Mouse (Mus musculus): ENCODE data around the gene Abcc1. TPM values are rescaled to one million over a fixed set of nuclear protein-coding genes. Genes with fewer than 3 reads are reported as not detected.

Gene Abcc1
- polyA plus RNA-seq, 1 experiment = 16.3 TPM

DNA sequence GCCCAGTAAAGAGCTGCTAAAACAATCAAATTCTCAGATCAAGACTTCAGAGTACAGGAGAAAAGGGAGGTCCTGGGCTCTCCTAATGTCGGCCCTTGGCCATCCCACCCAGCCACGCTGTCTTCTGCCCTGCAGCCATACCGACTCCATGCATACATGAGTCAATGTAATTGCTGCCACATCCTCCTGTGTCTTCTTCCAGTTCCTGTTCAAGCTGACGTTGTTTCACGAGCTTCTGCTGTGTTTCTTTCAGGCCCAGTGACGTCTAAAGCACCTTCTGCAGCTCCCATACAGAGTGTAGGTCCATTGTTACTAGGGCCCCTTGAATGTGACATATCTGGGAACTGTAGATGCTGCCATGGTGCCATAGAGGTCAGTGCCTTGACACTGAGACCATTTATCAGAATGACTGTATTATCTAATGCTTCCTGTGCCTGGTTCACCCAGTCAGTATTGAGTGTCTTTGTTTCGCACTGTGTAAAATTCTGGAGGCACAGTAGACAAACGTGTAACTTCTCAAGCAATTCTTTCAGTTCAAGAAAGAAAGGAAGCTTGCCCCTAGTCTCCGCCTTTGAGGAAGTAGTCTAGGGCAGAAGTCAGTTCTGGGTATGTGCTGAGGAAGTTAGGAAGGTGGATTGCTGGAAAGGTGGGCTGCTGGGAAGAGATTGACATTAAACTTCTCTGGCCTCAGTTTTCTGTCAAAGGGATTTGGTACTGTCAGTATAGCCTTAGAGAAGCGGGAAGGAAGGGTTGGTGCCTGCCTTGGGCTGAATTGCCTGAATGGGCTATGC lies 116.3 kb downstream of the Abcc1 start:
- no peak overlapping the region for H3K4me3 ChIP-seq (replicated peaks; ENCODE audit: insufficient read depth, low read depth, low read length)
- no peak for DNase-seq
- no peaks in the 10 kb centered on the region for H3K27me3 ChIP-seq (ENCODE audit: control insufficient read depth, insufficient read depth, low read length)
- TF ChIP-seq CTCF (IDR thresholded peaks at IDR 0.05; ENCODE audit: borderline replicate concordance, insufficient read depth, low read depth, low read length) = no peak
- TF ChIP-seq POLR2A (IDR thresholded peaks at IDR 0.05; ENCODE audit: borderline replicate concordance, insufficient read depth, low read length) = no peak
- no peak overlapping the region for H3K27ac ChIP-seq (ENCODE audit: insufficient read depth, low read length)
- WGBS = 85% methylated on average over 10 of the region's 10 CpGs
- H3K4me1 ChIP-seq (ENCODE audit: control insufficient read depth, insufficient read depth, low read length) = no peaks in the 10 kb centered on the region

DNA sequence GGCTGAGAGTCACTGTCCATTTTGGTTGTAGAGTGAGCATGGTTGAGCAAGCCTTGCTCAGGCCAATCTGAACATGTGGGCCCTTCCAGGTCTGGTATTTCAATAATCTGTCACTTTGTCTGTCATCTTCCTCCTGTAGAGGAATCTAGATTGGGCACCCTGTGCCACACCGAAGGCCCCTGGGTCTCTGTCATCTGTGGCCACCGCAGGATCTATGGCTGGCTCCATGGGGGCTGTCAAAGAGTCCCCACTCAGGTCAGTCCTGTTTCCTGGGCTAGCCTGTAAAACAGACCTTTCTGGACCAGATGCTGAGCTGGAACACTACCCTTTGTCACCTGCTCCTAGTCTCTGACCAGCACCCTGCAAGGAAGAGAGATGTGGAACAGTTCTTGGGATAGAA lies 118.3 kb downstream of the Abcc1 start:
- WGBS = 95% methylated on average over 2 of the region's 2 CpGs
- H3K27ac ChIP-seq (ENCODE audit: insufficient read depth, low read length) = no peak overlapping the region
- H3K27me3 ChIP-seq (ENCODE audit: control insufficient read depth, insufficient read depth, low read length) = no peaks in the 10 kb centered on the region
- DNase-seq = no peak
- H3K4me1 ChIP-seq (ENCODE audit: control insufficient read depth, insufficient read depth, low read length) = no peaks in the 10 kb centered on the region
- H3K4me3 ChIP-seq (replicated peaks; ENCODE audit: insufficient read depth, low read depth, low read length) = no peak overlapping the region
- TF ChIP-seq POLR2A (IDR thresholded peaks at IDR 0.05; ENCODE audit: borderline replicate concordance, insufficient read depth, low read length) (no peak), CTCF (IDR thresholded peaks at IDR 0.05; ENCODE audit: borderline replicate concordance, insufficient read depth, low read depth, low read length) (no peak)

DNA sequence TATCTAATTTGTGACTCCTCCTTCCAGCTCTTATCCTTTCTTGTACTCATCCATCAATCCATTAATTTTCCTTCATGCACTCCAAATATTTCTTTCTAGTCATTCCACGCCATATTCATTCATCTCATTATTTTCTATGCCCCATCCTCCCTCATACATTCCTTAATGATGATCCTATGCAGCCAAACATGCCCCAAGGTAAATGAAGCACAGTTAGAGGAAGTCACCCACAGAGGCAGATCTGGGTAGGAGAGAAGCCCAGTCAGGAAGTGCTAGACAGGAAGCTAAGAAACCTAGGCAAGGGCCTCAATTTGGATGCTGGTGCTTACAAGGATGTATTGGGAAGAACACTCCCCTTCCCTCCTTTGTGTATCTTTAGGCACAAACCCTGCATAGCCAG lies 121.9 kb downstream of the Abcc1 start:
- H3K4me1 ChIP-seq (ENCODE audit: control insufficient read depth, insufficient read depth, low read length) = no peaks in the 10 kb centered on the region
- DNase-seq = no peak
- WGBS = 58% methylated on average over 1 of the region's 1 CpGs
- no peak for TF ChIP-seq CTCF (IDR thresholded peaks at IDR 0.05; ENCODE audit: borderline replicate concordance, insufficient read depth, low read depth, low read length)
- no peak for TF ChIP-seq POLR2A (IDR thresholded peaks at IDR 0.05; ENCODE audit: borderline replicate concordance, insufficient read depth, low read length)
- H3K27ac ChIP-seq (ENCODE audit: insufficient read depth, low read length) = no peak overlapping the region
- no peak overlapping the region for H3K4me3 ChIP-seq (replicated peaks; ENCODE audit: insufficient read depth, low read depth, low read length)
- no peaks in the 10 kb centered on the region for H3K27me3 ChIP-seq (ENCODE audit: control insufficient read depth, insufficient read depth, low read length)

DNA sequence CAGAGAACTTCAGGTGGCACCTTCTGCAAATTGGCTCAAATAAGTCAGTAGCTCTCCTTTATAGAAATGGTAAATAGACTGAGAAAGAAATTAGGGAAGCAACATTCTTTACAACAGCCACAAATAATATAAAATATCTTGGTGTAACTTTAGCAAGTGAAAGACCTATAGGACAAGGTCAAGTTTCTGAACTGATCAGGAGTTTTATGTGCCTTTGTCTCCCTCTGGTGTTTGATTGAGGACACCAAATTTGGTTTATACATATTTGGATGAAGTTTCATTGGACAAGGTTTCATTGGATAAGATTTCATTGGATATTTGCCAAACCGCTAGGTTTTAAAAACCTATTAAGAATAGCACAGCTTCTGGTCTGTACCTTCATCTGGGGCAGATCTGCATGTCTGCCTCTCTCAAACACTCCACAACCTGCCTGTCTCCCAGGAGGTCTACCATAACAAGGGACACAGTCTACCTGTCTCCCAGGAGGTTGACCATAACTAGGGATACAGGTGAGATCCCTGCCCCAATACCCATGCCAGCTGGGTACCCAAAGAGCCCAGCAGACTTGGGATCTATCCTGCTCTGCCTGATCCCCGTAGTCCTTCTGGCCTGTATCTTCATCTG lies 132.2 kb downstream of the Abcc1 start:
- H3K27ac ChIP-seq (ENCODE audit: insufficient read depth, low read length) = no peak overlapping the region
- DNase-seq = no peak
- no peaks in the 10 kb centered on the region for H3K4me1 ChIP-seq (ENCODE audit: control insufficient read depth, insufficient read depth, low read length)
- H3K27me3 ChIP-seq (ENCODE audit: control insufficient read depth, insufficient read depth, low read length) = no peaks in the 10 kb centered on the region
- 58% methylated on average over 2 of the region's 2 CpGs for WGBS
- TF ChIP-seq CTCF (IDR thresholded peaks at IDR 0.05; ENCODE audit: borderline replicate concordance, insufficient read depth, low read depth, low read length) = no peak
- TF ChIP-seq POLR2A (IDR thresholded peaks at IDR 0.05; ENCODE audit: borderline replicate concordance, insufficient read depth, low read length) = no peak
- H3K4me3 ChIP-seq (replicated peaks; ENCODE audit: insufficient read depth, low read depth, low read length) = no peak overlapping the region

DNA sequence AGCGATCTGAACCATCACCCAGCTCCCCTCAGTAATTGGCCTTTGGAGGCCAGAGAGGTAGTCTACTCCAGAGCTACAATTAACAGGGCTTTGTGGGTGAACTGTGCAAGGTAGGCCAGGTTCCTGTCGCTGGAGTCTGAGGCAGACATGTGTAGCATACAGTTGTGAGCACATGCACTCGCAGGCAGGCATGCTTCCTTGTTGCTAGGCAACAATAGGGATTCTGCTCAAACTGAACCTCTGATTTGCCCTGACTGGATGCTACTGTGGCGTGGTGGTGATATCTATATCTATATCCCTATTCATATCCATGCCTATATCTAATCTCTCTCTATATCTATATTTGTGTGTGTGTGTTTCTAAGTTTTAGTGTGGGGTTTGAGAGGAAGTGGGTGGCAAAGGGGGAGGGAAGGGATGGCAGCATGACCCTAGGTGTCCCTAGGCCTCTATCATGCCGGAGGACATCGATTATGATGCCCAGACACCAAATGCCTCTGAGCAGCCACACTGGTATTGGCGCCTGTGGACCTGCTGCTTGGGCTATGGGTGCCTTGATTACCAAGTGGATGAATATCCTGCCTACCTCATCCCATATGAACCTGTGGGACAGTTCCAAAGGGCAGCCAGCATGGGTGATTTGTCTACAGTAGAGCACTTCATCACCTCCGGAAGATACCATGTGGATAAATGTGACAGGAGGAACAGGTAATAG lies 140.4 kb downstream of the Abcc1 start:
- no peak overlapping the region for H3K4me3 ChIP-seq (replicated peaks; ENCODE audit: insufficient read depth, low read depth, low read length)

DNA sequence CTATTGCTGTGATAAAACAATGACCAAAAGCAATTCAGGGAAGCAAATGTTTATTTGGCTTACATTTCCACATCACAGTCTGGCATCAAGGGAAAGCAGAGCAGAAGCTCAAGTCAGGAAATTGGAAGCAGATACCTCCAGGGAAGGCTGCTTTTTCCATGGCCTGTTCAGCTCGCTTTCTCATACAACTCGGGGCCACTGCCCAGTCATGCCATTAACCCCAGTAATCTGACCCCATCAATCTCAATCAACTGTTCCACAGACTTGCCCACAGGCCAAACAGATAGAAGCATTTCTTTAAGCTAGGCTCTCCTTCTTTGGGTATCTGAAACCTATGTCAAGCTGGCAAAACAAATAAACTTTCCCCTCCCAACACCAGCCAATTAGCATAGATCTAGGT lies 145.1 kb downstream of the Abcc1 start:
- no peak for TF ChIP-seq POLR2A (IDR thresholded peaks at IDR 0.05; ENCODE audit: borderline replicate concordance, insufficient read depth, low read length)
- TF ChIP-seq CTCF (IDR thresholded peaks at IDR 0.05; ENCODE audit: borderline replicate concordance, insufficient read depth, low read depth, low read length) = no peak
- H3K27me3 ChIP-seq (ENCODE audit: control insufficient read depth, insufficient read depth, low read length) = no peaks in the 10 kb centered on the region
- H3K27ac ChIP-seq (ENCODE audit: insufficient read depth, low read length) = no peak overlapping the region
- no peak for DNase-seq
- WGBS = 61% methylated on average over 2 of the region's 2 CpGs
- H3K4me3 ChIP-seq (replicated peaks; ENCODE audit: insufficient read depth, low read depth, low read length) = no peak overlapping the region
- no peaks in the 10 kb centered on the region for H3K4me1 ChIP-seq (ENCODE audit: control insufficient read depth, insufficient read depth, low read length)

More for the DNA sequence above, 140.4 kb downstream of the Abcc1 start:
- TF ChIP-seq POLR2A (IDR thresholded peaks at IDR 0.05; ENCODE audit: borderline replicate concordance, insufficient read depth, low read length) (no peak), CTCF (IDR thresholded peaks at IDR 0.05; ENCODE audit: borderline replicate concordance, insufficient read depth, low read depth, low read length) (no peak)
- Histone ChIP-seq H3K27me3 (ENCODE audit: control insufficient read depth, insufficient read depth, low read length) (no peaks in the 10 kb centered on the region), H3K4me1 (ENCODE audit: control insufficient read depth, insufficient read depth, low read length) (no peaks in the 10 kb centered on the region), H3K27ac (ENCODE audit: insufficient read depth, low read length) (no peak overlapping the region)
- no peak for DNase-seq
- 70% methylated on average over 8 of the region's 8 CpGs for WGBS

Other genes starting within 250 kb of the Abcc1 start
- gene Nde1, start 198.3 kb upstream of the Abcc1 start, polyA plus RNA-seq (2012; rRNA removed) = 32.3 and 34.7 TPM in 2 replicates
- 39.2 and 39.9 TPM in 2 replicates for gene Marf1, start 198.2 kb upstream of the Abcc1 start, polyA plus RNA-seq (2012; rRNA removed)
- gene Myh11, start 70.2 kb upstream of the Abcc1 start, polyA plus RNA-seq (2012; rRNA removed) = 4.3 and 5.3 TPM in 2 replicates
- 66.7 and 69.5 TPM in 2 replicates for gene Fopnl, start 44.2 kb upstream of the Abcc1 start, polyA plus RNA-seq (2012; rRNA removed)
- not detected in 2 replicates for gene A630010A05Rik, start 200.8 kb downstream of the Abcc1 start, polyA plus RNA-seq (2012; rRNA removed)

Data from cerebellum, adult 2 months (tissue).